Mouse (Mus musculus) testis, postnatal 10 days (tissue): ENCODE data around the gene Pmvk.
"Not testable (repeated sequence)": the region's sequence is repeated elsewhere in the genome, so short reads cannot be mapped to it uniquely, and the experiment has no call there.

ENCODE experiments used
- DNase-seq: peaks from one replicate; pipeline ENCODE4 v3.0.0; 2021; ENCODE audit warnings: low spot score

Pmvk gene

GRCm38 (mm10) chr3:89429021-89429420, 25.3 kb upstream of the Pmvk start:
- not testable (repeated sequence) for DNase-seq

GRCm38 (mm10) chr3:89430171-89431159, 23.9 kb upstream of the Pmvk start, which contains the start of gene Pygo2:
Gene Pygo2, plus strand, starts transcription at chr3:89430214.
- DNase-seq: peak; percentile 95

GRCm38 (mm10) chr3:89432606-89433005, 21.7 kb upstream of the Pmvk start:
- no peak for DNase-seq

- DNase-seq: no peak
These were observed 19.8 kb upstream of the Pmvk start for GRCm38 (mm10) chr3:89434532-89434931.

GRCm38 (mm10) chr3:89435041-89435440, 19.3 kb upstream of the Pmvk start:
- no peak for DNase-seq

GRCm38 (mm10) chr3:89436176-89437113, 17.9 kb upstream of the Pmvk start, which contains the start of gene Pbxip1:
Gene Pbxip1, plus strand, starts transcription at chr3:89436706.
- peak; percentile 71 for DNase-seq

GRCm38 (mm10) chr3:89437269-89437668, 17.1 kb upstream of the Pmvk start:
- DNase-seq: no peak

GRCm38 (mm10) chr3:89440691-89441090, 13.7 kb upstream of the Pmvk start:
- DNase-seq: no peak

GRCm38 (mm10) chr3:89448720-89449537, 5.4 kb upstream of the Pmvk start:
- DNase-seq: peak; percentile 81

- peak; percentile 87 for DNase-seq
These were observed 4.8 kb upstream of the Pmvk start for GRCm38 (mm10) chr3:89449541-89449940.

- DNase-seq: no peak
These were observed 2.4 kb upstream of the Pmvk start for GRCm38 (mm10) chr3:89451916-89452315.

GRCm38 (mm10) chr3:89455786-89456285, 1.5 kb downstream of the Pmvk start:
- DNase-seq: no peak

- peak; percentile 89 for DNase-seq
These were observed 2.7 kb downstream of the Pmvk start for GRCm38 (mm10) chr3:89456726-89457665.

GRCm38 (mm10) chr3:89458372-89458964, 4.1 kb downstream of the Pmvk start:
- no peak for DNase-seq

- peak; percentile 97 for DNase-seq
These were observed 4.8 kb downstream of the Pmvk start for GRCm38 (mm10) chr3:89458965-89459807.

- no peak for DNase-seq
These were observed 13.9 kb downstream of the Pmvk start for GRCm38 (mm10) chr3:89468268-89468667.

- no peak for DNase-seq
These were observed 17.9 kb downstream of the Pmvk start for GRCm38 (mm10) chr3:89472280-89472679.

GRCm38 (mm10) chr3:89473838-89474237, 19.5 kb downstream of the Pmvk start:
- DNase-seq: no peak

- DNase-seq: no peak
These were observed 24.7 kb downstream of the Pmvk start for GRCm38 (mm10) chr3:89479055-89479454.
